Mouse (Mus musculus) liver, adult (tissue): ENCODE data around the gene Gm39653.

Source experiments
- GATA4 ChIP-seq: IDR thresholded peaks from 2 replicates; pipeline ENCODE4 v1.6.1; 2014; ENCODE audit warnings: mild to moderate bottlenecking, low read length; ENCODE audit not compliant: insufficient replicate concordance

Gene Gm39653

DNA sequence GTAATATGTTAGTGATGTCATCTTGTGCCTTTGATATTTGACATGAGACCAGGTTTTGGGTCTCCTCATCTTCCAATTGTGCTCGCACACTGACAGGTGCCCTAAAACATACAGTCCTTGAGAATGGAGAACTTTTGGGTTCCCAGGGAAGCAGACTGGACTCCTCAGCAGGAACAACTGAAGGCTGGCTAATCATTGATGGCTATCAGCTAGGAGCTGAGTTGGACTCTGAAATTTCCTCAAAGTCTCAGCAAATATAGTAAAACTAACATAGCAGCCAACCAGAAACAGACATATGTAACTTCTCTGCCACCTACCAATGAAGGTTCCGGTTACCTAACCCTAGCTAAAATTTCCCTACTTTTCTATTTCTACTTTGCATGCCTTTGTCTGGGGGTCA is 50.3 kb downstream of the Gm39653 start:
- no peak for TF ChIP-seq GATA4

DNA sequence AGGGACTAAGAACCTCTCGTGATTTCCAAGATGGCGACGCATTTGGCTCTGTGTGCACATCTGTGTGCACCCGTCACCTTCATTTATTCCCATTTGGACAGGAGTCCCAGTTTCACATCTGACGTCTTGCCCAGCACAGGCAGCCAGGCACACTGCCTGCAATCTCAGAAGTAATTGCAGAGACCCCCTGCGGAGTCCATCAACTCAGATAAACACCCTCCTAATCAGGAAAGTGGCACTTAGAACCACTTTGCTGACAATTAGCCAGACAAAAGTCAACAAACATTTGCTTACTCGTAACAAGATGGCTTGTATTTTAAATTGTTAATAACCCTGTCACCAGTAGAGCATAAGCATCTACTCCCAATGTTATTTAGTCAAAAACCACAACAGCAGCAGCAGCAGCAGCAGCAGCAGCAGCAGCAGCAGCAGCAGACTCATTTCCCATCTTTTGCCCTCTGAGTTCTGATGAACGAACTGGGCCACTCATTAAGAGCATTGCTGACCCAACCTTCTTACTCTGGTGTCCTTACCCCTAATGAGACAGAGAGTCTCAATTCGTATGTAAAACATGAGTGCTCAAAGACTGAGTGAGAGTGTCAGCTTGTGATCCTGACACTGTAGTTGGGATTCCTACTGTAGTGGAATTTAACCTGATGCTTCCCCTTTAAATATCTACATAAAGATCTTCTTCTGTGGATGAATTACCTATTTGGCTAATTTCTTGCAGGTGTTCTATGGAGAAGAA is 51.6 kb downstream of the Gm39653 start:
- TF ChIP-seq GATA4, result no peak

DNA sequence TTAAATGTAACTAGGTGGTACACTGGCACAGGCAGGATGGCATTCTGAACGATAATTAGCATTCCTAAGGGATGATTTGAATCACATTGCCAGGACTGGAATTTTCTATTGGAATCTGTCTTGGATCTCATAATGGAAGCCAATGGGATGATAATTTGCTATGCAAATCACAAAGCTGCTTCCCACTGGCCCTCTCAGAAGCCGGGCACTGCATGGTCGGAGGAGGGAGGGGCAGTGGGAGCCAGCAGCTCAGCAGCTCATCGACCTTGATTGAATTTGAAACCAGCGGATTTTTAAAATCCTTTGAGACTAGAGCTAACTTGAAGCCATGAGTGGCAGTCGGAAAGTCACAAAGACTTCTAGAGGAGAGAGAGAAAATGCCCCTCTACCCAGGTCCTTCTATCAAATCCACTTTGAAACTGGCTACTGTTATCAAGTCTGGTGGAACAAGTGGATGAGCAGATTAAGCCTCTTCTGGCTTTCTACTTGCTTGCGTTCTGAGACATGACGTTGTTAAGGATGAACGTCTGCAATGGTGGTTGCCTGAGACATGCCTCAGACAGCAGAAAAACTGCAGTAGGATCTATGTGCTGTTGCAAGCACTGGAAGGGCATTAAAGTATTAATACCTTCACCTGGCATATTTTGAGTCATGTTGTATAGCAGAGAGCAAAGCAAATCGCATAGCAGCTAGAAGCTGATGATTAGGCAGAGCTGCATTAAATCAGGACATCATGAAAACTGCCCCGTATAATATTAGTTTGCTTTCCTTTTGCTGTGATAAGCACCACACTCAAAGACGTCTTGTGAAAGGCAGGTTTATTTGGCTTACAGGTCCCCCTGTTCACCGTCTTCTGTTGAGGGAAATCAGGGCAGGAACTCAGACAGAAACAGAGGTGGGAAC is 52.4 kb downstream of the Gm39653 start:
- no peak for TF ChIP-seq GATA4

DNA sequence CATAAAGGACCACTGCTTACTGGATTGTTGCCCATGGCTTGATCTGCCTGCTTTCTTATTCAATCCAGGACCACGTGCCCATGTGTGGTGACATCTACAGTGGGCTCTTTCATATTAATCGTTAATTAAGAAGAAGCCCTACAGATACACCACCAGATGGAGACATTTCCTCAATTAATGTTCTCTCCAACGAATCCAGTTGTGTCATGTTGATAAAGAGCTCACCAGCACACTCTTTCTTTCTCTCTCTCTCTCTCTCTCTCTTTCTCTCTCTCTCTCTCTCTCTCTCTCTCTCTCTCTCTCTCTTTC is 53.0 kb downstream of the Gm39653 start:
- no peak for TF ChIP-seq GATA4
